Mouse (Mus musculus): Measurements from ENCODE around the gene Ccdc24.

DNA sequence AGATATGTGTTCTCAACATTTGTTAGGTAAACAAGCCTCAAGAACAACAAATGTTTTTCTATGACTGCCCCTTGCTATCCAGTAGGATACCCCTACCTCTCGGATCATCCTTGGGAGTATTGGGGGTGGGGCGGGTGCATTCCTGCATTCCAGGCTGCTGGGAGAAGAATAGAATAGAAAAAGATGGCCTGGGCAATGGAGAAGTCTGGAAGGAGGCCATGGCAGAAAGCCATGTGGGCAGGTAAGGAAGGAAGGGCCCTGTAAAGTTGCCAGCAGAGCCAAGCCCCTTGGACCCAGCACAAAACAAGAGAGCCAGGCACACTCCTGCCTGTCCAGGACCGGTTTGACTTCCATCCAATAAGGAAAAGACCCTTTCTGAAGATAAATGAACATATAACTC is 41.1 kb upstream of the Ccdc24 start:
- TF ChIP-seq CHD2 (IDR thresholded peaks at IDR 0.05; ENCODE audit: low read depth, low read length) (no peak), ZC3H11A (IDR thresholded peaks at IDR 0.05; ENCODE audit: borderline replicate concordance, low read depth, low read length) (no peak), ZNF384 (IDR thresholded peaks at IDR 0.05; ENCODE audit: low read depth, low read length) (no peak), HCFC1 (IDR thresholded peaks at IDR 0.05; ENCODE audit: borderline replicate concordance, insufficient read depth, low read length) (no peak), MAFK (IDR thresholded peaks at IDR 0.05; ENCODE audit: insufficient read depth, low read depth, low read length) (no peak)

Measured in ES-E14 (cell line).